Mouse (Mus musculus) forelimb bud, embryonic 11.5 days (tissue): Measurements from ENCODE around the gene Mylip.

Source experiments
- DNase-seq: peaks from one replicate; pipeline ENCODE4 v3.0.0-alpha.2; 2012; ENCODE audit warnings: low read depth, low spot score

The Mylip gene

GRCm38 (mm10) chr13:45390962-45391853 lies 1.7 kb downstream of the Mylip start:
- DNase-seq = peak; percentile 75

DNA sequence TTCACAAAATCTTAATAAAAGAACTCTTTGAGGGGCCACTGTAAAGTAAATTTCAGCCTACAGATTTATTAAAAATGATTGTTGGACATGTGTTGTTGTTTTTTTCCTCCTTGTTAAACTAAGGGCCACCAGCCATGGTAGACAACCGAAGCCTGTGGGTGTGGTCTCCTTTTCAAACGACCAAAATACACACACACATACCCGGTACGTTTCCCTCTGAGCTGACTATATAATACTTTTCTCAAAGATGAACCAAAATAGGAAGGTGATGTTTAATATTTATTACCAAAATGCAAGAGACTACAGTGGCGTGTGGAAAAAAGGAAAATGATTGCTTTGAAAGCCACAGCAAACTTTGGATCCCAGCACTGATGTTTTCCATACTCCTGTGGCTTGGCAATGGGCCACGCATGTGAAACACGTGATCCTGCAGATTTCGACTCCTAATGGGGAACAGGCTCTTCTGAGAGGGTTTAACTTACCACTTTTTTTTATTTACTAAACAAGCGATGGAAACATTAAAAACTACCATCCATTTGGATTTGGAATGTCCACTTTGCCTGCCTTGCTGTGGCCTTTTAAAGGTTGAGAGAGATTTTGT lies 2.4 kb downstream of the Mylip start:
- peak; percentile 68 for DNase-seq

DNA sequence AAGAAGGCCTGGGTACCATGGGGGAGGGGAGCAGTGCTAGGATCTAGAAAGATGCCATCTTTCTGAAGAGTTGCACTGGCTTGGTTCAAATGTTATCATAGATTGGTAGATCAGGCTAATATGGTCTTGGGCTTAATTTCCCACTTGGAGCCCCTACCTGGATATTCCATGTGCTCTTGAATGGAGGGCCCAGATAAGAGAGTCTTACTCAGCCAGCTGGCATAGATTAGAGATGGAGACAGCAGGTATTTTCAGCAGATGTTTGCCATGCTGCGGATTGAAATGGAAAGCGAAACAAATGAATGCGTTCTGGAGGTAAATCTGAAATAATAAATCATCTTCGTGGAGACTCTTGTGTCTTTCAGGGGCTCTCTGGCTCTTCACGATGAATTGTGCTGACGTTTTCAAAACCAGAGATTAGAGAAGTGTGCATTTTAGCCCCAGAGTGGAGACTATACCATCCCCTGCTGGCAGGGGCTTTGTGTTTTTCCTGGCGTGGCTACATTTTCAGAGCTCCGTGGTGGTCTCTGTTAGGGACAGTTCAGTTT lies 4.8 kb downstream of the Mylip start:
- DNase-seq = no peak

- DNase-seq = no peak
Measured at GRCm38 (mm10) chr13:45396724-45397123, 7.2 kb downstream of the Mylip start.

DNA sequence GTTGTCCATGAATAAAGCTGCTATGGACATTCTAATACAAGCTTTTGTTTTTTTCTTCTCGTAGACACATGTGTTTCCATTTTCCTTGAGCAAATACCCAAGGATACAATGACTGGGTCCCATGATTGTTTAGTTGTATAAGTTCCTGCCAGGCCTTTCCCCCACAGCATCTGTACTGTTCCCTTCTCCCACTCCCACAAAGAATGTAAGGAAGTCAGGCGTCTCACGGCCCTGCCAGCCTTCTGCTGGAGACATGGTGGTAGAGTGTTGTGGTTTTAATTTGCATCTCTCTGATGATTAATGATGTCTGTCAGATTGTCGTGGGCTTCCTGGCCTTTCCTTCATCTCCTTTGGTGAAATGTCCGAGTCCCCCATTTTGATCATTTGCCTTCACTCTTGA lies 7.7 kb downstream of the Mylip start:
- DNase-seq = no peak

- DNase-seq = peak; percentile 62
Measured at GRCm38 (mm10) chr13:45397896-45398805, 8.6 kb downstream of the Mylip start.

DNA sequence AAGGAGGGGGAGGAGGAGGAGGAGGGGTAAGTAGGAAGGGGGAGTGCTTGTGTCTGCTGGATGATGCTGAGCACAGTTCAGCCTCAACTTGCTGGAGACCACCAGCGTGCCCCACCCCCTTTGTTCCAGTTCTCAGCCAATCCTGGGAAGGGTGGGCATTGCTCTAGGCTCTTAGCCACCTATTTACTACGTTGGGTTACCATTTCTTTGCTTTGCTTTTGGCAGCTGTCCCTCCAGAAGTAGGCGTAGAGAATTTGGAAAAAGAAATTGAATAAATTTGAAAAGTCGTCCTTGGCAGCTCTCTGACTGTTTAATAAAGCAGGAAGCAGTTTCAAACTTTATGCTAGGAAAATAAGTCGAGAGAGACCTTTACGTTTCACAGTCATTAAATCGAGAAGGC lies 11.2 kb downstream of the Mylip start:
- no peak for DNase-seq

- DNase-seq = no peak
Measured at GRCm38 (mm10) chr13:45401816-45402215, 12.3 kb downstream of the Mylip start.

- peak; percentile 61 for DNase-seq
Measured at GRCm38 (mm10) chr13:45402316-45403039, 12.9 kb downstream of the Mylip start.

DNA sequence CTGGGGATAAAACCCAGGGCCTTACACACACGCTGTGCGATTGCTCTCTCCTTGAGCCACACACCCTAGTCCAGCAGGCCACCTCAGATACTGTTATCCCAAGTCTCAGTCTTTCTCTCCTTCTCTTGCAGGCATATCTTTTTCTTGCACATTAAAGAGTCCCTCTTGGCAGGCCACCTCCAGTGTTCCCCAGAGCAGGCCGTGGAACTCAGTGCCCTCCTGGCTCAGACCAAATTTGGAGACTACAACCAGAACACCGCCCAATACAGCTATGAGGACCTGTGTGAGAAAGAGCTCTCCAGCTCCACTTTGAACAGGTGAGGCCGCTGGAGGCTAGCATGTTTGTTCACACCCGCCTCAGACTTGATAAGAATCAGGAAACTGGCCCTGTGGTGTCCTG lies 14.7 kb downstream of the Mylip start:
- no peak for DNase-seq

- DNase-seq = no peak
Measured at GRCm38 (mm10) chr13:45405194-45405810, 15.8 kb downstream of the Mylip start.

DNA sequence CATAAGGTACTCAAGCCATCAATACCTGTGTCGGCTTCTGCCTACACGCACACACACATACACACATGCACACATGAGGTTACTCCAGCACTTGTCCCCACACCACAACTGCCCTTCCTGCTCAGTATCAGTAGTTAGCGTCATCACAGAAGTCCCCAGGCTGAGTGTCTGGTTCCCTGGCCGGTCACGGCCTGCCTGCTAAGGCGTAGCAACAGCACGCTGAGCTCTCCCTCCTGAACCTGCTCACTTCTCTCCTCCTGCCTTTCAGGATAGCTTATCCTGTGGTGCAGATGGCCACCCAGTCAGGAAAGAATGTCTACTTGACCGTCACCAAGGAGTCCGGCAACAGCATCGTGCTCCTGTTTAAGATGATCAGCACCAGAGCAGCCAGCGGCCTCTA lies 16.7 kb downstream of the Mylip start:
- no peak for DNase-seq

DNA sequence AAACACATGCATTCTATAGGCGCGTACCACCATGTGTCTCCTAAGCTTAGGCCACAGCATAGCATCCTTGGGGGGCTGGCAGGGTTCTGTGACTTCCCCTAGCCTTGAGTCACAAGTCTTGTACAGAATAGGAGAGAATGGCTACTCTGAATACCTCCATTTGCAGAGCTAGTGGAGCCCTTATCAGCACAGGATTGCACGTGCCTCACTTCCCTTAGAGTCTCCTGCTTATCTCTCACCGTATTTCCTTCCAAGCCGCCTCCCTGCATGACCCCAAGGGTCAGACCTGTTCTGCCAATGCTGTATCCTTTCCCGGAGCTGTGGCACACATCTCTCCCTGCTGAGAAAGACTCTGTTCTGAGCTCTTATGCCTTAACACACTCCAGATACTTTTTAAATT lies 17.2 kb downstream of the Mylip start:
- DNase-seq = no peak

GRCm38 (mm10) chr13:45410936-45411335 lies 21.4 kb downstream of the Mylip start:
- DNase-seq = no peak

- no peak for DNase-seq
Measured at GRCm38 (mm10) chr13:45413066-45413465, 23.5 kb downstream of the Mylip start.

- DNase-seq = peak; percentile 73
Measured at GRCm38 (mm10) chr13:45414031-45414430, 24.5 kb downstream of the Mylip start.

DNA sequence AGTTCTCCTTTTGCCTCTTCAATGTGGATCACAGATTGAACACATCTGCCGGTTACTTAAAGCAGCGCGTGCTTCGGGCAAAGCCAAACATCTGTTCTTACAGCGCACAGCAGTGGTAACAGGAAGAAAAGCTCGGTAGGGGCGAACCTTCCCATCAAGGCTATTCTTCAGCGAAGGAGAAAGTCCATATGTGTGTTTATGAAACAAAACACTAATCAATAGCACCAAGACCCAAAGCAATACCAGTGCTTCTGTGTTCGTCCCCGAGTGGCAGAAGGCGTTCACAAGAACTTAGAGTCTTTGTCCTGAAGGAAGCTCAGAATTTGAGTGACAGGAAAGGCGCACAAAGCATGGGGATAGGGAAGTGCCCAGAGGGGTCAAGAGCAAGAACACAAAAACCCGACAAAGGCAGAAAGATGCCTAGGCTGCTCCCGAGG lies 27.1 kb downstream of the Mylip start:
- DNase-seq = no peak

DNA sequence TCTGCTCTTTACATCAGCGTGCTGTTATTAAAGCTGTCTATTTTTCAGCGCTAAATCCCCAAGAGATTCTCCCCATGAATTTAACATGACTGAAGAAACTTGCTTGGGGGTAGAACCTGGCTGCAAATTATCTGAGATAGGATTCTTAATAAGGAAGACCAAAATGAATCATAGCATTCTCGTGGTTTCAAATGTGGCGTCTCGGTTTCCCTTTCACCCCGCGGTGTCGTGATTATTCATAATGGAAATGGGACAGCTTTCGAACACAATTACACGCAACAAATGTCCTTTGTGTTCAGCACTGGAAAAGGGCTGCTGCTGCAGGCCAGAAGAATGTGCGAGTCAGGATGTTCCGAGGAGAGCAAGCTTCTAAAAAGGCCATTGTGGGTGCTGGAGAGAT lies 29.4 kb downstream of the Mylip start:
- no peak for DNase-seq

DNA sequence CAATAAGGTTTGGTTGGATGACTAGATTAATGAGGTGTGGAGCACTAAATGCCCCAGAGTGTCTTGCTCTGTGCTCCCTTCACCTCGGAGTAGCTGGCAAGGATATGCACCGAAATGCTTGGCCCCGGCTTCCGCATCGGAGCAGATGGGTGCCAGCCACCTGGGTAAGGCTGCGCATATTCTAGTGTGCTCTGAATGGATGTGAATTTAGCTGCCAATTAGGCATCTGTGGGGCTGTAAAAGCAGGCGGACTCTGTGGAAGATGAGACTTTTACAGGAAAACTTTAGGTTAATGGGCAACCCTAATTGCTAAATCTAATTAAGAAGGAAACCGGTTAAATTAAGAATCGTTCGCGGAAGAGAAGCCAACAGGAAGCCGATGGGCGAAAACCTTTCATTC lies 32.7 kb downstream of the Mylip start:
- no peak for DNase-seq

DNA sequence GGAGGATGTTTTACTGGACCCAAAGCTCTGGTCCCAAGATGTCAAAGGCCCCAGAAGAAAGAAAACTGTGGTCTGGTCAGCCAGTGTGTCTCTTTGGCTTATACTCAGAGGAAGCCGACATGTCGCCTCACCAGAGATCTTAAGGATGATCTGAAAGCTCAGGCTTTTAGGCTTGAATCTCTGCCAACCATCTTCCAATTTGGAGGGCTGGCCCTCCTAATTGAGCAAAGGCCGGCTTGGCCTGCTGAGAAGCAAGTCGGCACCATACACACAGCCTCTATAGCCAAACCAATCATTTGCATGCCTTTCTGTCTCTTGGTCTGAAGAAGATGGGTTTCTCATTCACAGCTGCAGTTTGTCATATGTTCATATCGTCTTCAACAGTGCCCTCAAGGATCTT lies 33.2 kb downstream of the Mylip start:
- no peak for DNase-seq

DNA sequence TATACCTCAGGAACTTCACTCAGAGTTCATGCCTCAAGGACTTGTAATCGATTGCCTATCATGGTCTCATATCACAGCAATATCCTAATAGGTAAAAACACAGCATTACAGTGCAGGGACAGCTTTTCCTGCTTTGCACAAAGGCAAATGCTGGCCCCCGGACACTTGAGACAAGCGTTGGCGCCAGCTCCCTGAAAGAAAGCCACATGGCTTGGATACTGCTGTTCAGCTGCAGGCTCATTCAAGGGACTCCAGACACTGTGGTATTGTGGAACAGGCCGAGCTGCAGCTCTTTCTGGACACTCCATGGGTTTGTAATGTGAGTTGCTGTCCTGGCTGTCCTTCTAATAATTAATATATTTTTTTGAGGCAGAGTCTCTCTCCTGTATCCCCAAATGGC lies 34.4 kb downstream of the Mylip start:
- DNase-seq = no peak
